Mouse (Mus musculus) telencephalon, adult 2 months (tissue): ENCODE data around the gene Tspan9.

Experiments
- DNase-seq: peaks from one replicate; pipeline ENCODE4 v3.0.0-alpha.2; 2011; ENCODE audit warnings: low read depth, low spot score

The Tspan9 gene

GRCm38 (mm10) chr6:128103874-128104273, 39.5 kb downstream of the Tspan9 start:
- DNase-seq = no peak

DNA sequence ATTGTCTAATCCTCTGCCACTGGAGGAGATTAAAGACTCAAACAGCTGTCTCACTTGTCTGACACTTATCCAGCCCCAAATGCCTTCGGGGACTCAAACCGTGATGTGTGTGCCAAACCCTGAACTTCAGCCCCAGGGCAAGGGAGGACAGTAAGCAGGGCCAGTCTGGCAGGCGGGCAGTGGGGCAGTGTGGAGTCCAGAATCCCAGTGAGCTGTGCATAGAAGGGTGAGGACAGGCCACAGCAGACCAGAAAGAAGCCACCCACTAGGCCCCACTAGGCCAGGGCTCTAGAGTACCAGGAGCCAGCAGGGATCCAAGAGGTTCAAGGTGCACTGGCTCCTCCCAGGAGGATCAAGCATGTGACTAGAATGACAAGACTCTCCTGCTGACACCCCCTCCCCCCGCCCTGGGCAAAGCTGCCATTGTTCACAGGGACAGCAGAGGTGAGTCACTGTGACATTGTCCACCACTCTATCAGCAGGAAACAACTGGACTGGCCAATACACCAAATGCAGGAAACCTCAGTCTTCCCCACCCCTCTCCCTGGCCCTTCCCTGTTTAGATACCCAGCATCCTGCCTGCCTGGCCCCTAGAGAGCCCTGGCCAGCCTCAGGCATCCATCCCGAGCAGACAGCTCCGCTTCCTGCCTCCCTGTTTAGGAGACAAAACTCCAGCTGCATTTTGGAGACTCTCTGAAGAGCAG, 40.9 kb downstream of the Tspan9 start:
- no peak for DNase-seq

DNA sequence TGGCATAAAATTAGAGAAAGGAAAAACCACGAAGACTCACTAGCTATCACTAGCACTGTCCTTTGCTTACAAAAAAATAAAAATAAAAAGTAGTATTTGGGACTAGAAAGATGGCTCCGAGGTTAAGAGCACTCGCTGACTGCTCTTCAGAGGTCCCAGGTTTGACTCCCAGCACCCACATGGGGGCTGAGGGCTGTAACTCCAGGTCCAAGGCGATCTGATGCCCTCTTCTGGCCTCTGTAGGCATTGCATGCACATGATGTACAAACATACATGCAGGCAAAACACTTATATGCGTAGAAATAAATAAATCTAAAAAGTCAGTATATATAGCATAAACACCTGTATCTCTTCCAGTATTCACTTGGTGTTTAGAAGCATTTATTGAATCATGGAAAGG, 43.5 kb downstream of the Tspan9 start:
- DNase-seq = no peak

GRCm38 (mm10) chr6:128099190-128099589, 44.2 kb downstream of the Tspan9 start:
- no peak for DNase-seq

DNA sequence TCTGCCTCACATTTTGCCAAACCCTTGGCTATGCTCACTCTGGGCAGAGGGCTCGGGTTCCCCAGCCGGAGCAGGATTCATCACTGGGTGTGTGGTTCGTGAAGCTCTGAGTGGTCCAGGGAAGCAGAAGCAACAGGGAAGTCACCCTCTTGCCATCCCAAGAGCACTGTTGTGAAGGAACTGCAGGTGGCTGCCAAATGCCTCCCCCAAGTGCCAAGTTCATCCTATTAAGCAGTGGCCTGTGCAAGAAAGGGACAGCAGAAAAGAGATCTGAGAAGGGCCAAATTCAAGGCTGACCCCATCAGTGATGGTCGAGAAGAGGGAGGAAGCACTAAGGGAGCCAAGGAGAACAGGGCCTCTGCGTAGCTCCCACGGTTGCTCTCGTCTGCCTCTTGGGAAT, 46.9 kb downstream of the Tspan9 start:
- DNase-seq = no peak

GRCm38 (mm10) chr6:128095906-128096305, 47.5 kb downstream of the Tspan9 start:
- peak; percentile 50 for DNase-seq

- peak; percentile 68 for DNase-seq
Observed at GRCm38 (mm10) chr6:128095131-128095530, 48.3 kb downstream of the Tspan9 start.

DNA sequence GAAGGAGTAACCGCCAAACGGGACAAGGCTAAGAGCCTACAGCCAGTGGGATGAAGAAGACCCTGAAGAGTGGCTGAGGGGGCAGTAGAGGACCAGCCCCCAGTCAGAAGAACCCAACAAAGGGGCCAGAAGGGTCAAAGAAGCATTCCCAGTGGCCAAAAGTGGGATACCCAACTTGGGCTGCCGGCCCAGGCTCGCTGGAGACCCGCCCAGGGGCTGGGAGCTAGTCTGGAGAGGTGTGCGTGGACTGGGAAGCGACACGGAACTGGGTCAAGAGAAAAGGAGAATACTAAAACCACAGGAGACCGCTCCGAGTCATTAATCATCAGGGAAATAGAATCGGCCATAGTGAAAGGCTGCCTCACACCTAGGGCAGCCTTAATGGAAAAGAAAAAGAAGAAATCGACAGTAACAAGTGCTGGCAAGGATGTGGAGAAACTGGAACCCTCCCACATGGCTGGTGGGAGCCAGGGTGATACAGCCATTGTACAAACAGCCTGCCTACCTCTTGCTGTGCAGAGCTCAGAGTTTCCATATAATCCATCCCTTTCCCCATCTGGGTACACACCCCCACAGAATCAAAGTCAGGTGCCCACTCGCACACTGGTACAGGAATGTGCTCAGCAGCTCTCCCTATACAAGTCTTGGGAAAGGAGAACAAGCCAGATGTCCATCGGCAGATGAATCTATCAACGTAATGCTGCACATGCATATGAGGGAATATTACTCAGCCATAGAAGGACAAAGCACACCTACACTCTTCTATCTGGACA, 49.4 kb downstream of the Tspan9 start:
- DNase-seq = peak; percentile 80

DNA sequence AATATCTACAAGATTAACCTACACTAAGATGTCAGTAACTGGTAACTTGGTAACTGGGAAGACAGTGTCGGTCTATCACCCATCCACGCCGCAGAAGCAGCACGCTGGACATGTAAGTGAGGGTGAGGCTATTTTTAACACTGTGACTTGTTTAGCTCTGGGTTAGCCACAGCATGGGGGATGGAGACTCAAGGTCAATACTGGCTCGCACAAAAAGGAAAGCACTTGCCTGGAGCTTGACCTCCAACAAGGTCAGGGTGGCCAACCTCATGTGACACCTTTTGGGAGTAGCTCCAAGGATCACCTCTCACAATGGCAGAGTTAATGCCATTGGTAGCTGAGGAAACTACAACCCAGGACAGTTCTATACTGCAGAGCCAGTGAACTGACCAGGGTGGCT, 50.8 kb downstream of the Tspan9 start:
- DNase-seq = no peak

- DNase-seq = no peak
Observed at GRCm38 (mm10) chr6:128091833-128092166, 51.6 kb downstream of the Tspan9 start.

- no peak for DNase-seq
Observed at GRCm38 (mm10) chr6:128090985-128091832, 52.2 kb downstream of the Tspan9 start.

DNA sequence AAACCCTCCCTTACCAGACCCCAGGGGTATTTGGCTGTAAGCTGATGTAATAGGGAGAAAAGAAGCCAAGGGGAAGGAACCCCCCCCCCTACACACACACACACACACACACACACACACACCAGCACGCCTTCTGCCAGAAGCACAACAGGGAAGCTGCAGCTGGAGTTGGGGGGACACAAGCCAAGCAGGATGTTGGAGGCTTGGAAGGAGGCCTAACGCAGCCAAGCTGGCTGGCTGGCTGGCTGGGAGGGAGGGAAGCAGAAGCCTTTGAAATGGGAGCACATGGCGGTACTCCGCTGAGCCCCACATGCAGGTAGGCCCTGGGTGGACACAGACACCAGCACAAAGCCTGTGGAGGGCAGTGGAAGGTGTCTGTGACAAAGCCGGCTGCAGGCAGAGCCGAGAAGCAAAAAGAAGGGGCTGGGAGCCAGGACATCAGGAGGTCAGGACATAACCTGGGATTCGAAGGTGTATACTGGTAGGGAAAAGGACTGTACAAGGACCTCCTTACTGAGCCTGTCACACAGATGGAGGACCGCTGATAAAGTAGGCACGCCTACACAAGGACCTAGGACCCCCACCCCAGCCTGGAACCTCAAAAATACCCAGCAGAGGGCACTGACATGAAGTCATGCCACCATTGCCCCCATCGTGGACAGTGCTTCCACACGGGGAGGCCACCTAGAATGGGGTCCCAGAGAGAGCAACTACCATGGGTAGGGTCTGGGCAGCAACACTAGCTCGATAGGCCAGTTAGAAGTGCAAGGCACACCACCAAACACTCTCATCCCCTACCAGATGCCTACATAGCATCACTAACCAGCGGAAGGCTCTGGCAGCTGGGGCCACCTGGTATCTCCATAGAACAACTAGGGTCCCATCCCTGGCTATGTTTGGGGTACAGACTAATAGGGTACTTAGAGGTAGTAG, 53.4 kb downstream of the Tspan9 start:
- DNase-seq = no peak

DNA sequence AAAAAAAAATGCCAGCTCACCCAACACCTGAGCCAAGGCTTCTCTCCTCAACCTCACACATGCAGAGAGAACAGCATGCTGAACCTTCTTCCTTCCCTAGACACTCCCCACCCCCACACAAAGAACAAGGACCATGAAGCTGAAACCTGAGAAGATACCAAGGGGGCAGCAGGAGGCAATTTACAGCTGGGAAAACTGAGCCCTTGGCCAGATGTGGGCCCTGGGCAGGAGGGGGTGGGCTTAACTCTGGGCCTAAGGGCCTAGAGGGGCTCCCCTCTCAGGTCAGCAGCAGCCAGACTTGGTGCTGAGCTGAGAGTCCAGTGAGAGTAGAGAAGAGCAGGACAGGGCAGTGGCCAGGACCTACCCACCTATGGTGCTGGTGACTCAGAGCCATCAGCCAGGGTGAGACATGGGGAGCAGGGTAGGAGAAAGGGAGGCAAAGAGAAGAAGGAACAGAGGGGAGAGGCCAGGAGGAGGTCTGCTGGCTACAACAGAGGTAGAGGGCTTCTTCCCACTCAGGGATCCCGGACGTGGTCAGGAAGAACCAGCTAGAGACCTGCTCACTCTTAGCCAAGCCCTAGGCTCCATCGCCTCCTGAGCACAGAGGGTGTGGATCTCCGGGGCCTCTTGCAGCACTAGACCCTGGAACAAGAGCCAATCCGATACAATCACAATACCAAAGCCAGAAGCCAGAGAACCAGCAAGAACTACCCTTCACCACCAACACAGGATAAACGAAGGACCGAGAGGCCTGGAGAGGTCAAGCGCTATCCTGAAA, 54.5 kb downstream of the Tspan9 start:
- DNase-seq = no peak

GRCm38 (mm10) chr6:128085488-128086066, 57.8 kb downstream of the Tspan9 start:
- no peak for DNase-seq

- no peak for DNase-seq
Observed at GRCm38 (mm10) chr6:128083305-128083704, 60.1 kb downstream of the Tspan9 start.

- no peak for DNase-seq
Observed at GRCm38 (mm10) chr6:128081781-128082180, 61.6 kb downstream of the Tspan9 start.

DNA sequence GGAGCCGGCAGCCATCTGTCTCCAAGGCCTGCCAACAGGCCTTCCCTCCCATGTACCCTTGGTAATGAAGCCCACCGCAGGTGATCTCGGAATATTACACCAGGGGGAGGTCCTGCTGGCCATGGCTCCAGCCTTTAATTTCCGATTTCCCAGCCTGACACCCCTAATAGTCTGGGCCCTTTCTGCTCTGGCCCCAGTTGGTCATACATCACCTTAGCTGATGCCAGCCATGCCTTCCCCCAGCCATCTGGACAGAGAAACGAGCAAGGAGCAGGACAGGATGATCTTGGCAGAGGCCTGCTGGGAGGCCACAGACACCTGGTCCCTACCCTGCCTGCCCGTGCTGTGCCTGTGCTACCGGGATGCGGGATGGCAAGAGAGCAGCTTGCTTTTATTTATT, 62.1 kb downstream of the Tspan9 start:
- DNase-seq = no peak

GRCm38 (mm10) chr6:128079576-128080224, 63.7 kb downstream of the Tspan9 start:
- DNase-seq = no peak

DNA sequence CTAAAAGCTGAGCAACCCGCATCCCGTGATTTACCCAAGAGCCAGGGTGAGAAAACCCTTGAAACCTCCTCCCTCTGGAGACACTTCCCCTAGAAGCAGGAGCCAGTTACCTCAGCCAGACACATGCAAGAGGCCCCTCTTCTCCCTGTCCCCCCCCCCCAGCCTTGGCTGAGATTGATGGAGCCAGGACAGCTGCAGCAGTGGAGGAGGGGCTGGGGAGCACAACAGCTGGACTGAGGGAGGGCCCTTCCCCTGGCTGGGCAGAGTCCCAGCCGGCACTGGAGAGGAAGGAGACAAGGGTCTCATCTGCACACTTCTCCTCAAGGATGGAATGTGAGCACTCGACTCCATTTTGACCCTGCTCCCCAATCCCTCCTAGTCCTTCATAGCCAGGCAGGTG, 64.9 kb downstream of the Tspan9 start:
- DNase-seq = no peak
